Comparison of ENCODE assay signal across 8 mouse cellular contexts in the genomic region with DNA sequence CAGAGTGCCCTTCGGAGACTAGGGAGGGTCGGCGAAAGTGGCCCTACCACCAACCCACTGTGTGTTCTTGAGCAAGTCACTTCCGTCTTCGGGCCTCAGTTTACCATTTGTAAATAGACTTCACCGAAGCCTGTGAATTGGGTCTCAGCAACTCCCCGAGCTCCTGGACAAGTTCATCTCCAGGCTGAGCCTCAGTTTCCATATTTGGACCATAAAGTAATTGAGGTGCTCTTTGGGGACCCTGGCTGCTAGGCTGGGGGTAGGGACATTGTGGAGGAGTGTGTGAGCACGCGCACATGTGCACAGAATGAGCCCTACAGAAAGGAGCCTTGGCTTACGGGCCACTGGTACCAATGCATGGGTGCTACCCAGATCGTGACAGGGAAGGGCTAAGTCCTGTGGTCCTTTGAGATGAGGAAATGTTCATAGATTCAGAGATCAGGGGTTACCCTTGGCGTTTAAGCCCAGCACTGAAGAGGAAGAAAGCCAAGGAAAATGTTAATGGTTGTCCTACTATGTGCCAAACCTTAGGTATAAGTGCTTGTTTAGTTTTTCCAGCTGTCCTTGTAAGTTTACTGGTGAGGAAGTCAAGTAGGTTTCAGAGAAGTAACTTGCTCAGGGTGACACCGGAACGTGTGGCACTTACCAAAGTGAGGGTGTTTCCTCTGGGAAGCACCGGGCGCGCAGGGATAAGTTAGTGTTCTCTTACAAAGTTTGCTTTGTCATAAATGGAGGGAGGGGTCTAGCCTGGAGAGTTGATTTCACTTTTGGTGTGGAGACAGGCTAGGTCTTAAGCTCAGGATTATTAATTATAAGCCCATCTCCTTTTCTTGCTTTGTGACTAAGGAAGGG. TPM values are rescaled to one million over a fixed set of nuclear protein-coding genes. Genes with fewer than 3 reads are reported as not detected.
DNase-seq lines count a peak whose midpoint lies in the region; ATAC-seq and TF ChIP-seq lines count a peak whose summit lies in the region.

No protein-coding gene starts in this region.

- peak overlapping the region; percentile 87 for H3K4me2 ChIP-seq in kidney, postnatal 0 days (ENCODE audit: low read length)

- H3K9me3 ChIP-seq in kidney, postnatal 0 days (replicated peaks; ENCODE audit: low read length): no peaks in the 10 kb centered on the region

- peak; percentile 53 to 59 for DNase-seq in B cell, adult 2 months
- DNase-seq in MEL-GATA-1-ER (ENCODE audit: extremely low read depth, low read depth): peak; percentile 60
- DNase-seq in kidney, postnatal 0 days (ENCODE audit: low spot score): peak; percentile 53
- DNase-seq in thymus, postnatal 0 days (ENCODE audit: low spot score): peak; percentile 51
- no peak for DNase-seq in left cerebral cortex, adult 11 months (ENCODE audit: low spot score)
- no peak for DNase-seq in layer of hippocampus, adult 18-20 months (ENCODE audit: low spot score in 2 of 2)

- peak overlapping the region; percentile 87 for H3K4me3 ChIP-seq in kidney, postnatal 0 days (replicated peaks; ENCODE audit: low read depth, low read length)

- under 1% methylated on average over 17 of the region's 17 CpGs for WGBS in kidney, postnatal 0 days

- peak overlapping the region; percentile 88 for H3K27ac ChIP-seq in kidney, postnatal 0 days

- peaks cover 16% of the 10 kb centered on the region; the same call in 1 of the 2 replicates for H3K4me1 ChIP-seq in kidney, postnatal 0 days (replicated peaks; ENCODE audit: insufficient read depth, low read length)

- no peaks in the 10 kb centered on the region for H3K27me3 ChIP-seq in kidney, postnatal 0 days (ENCODE audit: insufficient read depth, low read length)

- H3K36me3 ChIP-seq in kidney, postnatal 0 days (ENCODE audit: insufficient read depth, low read length): no peaks in the 10 kb centered on the region

- no peak for TF ChIP-seq CTCF in kidney, postnatal 0 days (IDR thresholded peaks at IDR 0.05; ENCODE audit: low read depth)

- H3K9ac ChIP-seq in kidney, postnatal 0 days (ENCODE audit: low read depth, low read length): peak overlapping the region; percentile 95

- ATAC-seq in erythroid progenitor cell, adult 5-6 weeks (replicated peaks; ENCODE audit: low FRiP score, poor library complexity, severe bottlenecking): peak; percentile 22
- no peak for ATAC-seq in kidney, postnatal 0 days (replicated peaks; ENCODE audit: low FRiP score, low read depth)
- ATAC-seq in megakaryocyte, adult 5-6 weeks (ENCODE audit: poor library complexity, severe bottlenecking): 0 out of 2 replicates have a peak, but pooled peaks have one; percentile 12

RNA-seq across cellular contexts. Expression of a gene that starts 0.8 kb away (rescaled TPM):
- total RNA-seq in erythroid progenitor cell, adult 5-6 weeks (2015; ENCODE audit: low replicate concordance): 79.6 and 83.6 TPM in 2 replicates
- total RNA-seq in erythroid progenitor cell, adult 5-6 weeks (2017; ENCODE audit: low replicate concordance): 59.7 and 73.7 TPM in 2 replicates
- 98.8 and 113 TPM in 2 replicates for polyA plus RNA-seq in kidney, postnatal 0 days (2015; fragmentation: Nextera tagmentation; extraction: Ambion mirVana)
- total RNA-seq in megakaryocyte, adult 5-6 weeks (2015): 226 and 236 TPM in 2 replicates
- 56.9 and 75.4 TPM in 2 replicates for total RNA-seq in megakaryocyte, adult 5-6 weeks (2017)
- polyA plus RNA-seq in thymus, postnatal 0 days (2015; fragmentation: Nextera tagmentation; extraction: Ambion mirVana): 140 and 190 TPM in 2 replicates
- 10 to 100 TPM; 27.4 to 32.6 TPM for total RNA-seq in layer of hippocampus, adult 18-20 months (2021)

Comparison
In these comparisons a context has a peak if more than half of its experiments do, and no peak if none do; other contexts are left out.
1. DNase-seq: peak in B cell, adult 2 months (2 of 2), MEL-GATA-1-ER (single experiment), kidney, postnatal 0 days (single experiment) and thymus, postnatal 0 days (single experiment); none in left cerebral cortex, adult 11 months (single experiment) and layer of hippocampus, adult 18-20 months (0 of 2).